Mouse (Mus musculus) small intestine, adult 2 months (tissue): ENCODE measurements around the gene Hist2h3b. TPM values are rescaled to one million over a fixed set of nuclear protein-coding genes. Genes with fewer than 3 reads are reported as not detected.
A peak's percentile ranks its signal among the peaks of the same experiment; 100 is the strongest.
"Not testable (repeated sequence)": the region's sequence is repeated elsewhere in the genome, so short reads cannot be mapped to it uniquely, and the experiment has no call there.

ENCODE experiments used
- H3K27ac ChIP-seq: fragments of 200-500 bp; 2 replicates; pipeline ENCODE4 v1.5.1; 2012; ENCODE audit warnings: low read depth, low read length, control low read depth, inconsistent platforms; ENCODE audit not compliant: insufficient read depth
- H3K27me3 ChIP-seq: fragments of 200-500 bp; 2 replicates; pipeline ENCODE4 v1.6.1; 2012; ENCODE audit warnings: mild to moderate bottlenecking, moderate library complexity, low read length, inconsistent platforms; ENCODE audit not compliant: control insufficient read depth, insufficient read depth
- H3K36me3 ChIP-seq: fragments of 200-500 bp; 2 replicates; pipeline ENCODE4 v1.6.1; 2012; ENCODE audit warnings: mild to moderate bottlenecking, low read length, control low read depth, inconsistent platforms; ENCODE audit not compliant: control insufficient read depth, insufficient read depth
- H3K4me1 ChIP-seq: fragments of 200-500 bp; 2 replicates; pipeline ENCODE4 v1.6.1; 2012; ENCODE audit warnings: low read length, inconsistent platforms, mixed read lengths; ENCODE audit not compliant: control insufficient read depth, insufficient read depth, insufficient read length
- H3K4me3 ChIP-seq: fragments of 200-500 bp; 2 replicates; pipeline ENCODE4 v1.5.1; 2012; ENCODE audit warnings: low read depth, mild to moderate bottlenecking, control low read depth, inconsistent platforms, low read length, moderate library complexity
- CTCF ChIP-seq: fragments of 200-500 bp; IDR thresholded peaks from 2 replicates; pipeline ENCODE4 v1.5.1; 2012; ENCODE audit warnings: low read depth, mild to moderate bottlenecking, control low read depth, inconsistent platforms, low read length, moderate library complexity, mixed read lengths; ENCODE audit not compliant: insufficient replicate concordance, insufficient read length; ENCODE audit errors: extremely low read depth
- POLR2A ChIP-seq: fragments of 200-500 bp; IDR thresholded peaks from 2 replicates; pipeline ENCODE4 v1.6.1; 2012; ENCODE audit warnings: low read depth, mild to moderate bottlenecking, control low read depth, inconsistent platforms, low read length, moderate library complexity
- WGBS: fragments of 180-500 bp; shearing (Covaris S2); methylation state at CpG from one replicate; pipeline ENCODE4 v1.1.7; 2018; 5-methylcytosine and 5-hydroxymethylcytosine counted together
- polyA plus RNA-seq: library from polyadenylated mRNA; depleted of rRNA; stranded (reverse); fragments of >200 nt; gene quantifications from 2 replicates; pipeline ENCODE4 v1.2.3, GENCODE M21; 2012

Hist2h3b gene
- polyA plus RNA-seq, 1 experiment = 102 TPM

- Histone ChIP-seq H3K27me3 (no peaks in the 10 kb centered on the region), H3K4me3 (peak overlapping the region; percentile 67), H3K27ac (peak overlapping the region; percentile 97), H3K4me1 (peaks cover 6% of the 10 kb centered on the region; the same call in 1 of the 2 replicates), H3K36me3 (no peaks in the 10 kb centered on the region)
- WGBS = 1% methylated on average over 27 of the region's 27 CpGs
- TF ChIP-seq POLR2A (no peak; the same call in 1 of the 2 replicates), CTCF (peak; percentile 29; the same call in 1 of the 2 replicates)
Observed at GRCm38 (mm10) chr3:96263558-96264403, 4.7 kb upstream of the Hist2h3b start.

GRCm38 (mm10) chr3:96264404-96264949, 4.0 kb upstream of the Hist2h3b start:
- WGBS = 55% methylated on average over 7 of the region's 7 CpGs
- TF ChIP-seq POLR2A (no peak), CTCF (no peak)

GRCm38 (mm10) chr3:96266132-96266710, 2.2 kb upstream of the Hist2h3b start:
- H3K27me3 ChIP-seq = no peaks in the 10 kb centered on the region
- H3K36me3 ChIP-seq = no peaks in the 10 kb centered on the region
- WGBS = 81% methylated on average over 8 of the region's 8 CpGs
- TF ChIP-seq CTCF (no peak), POLR2A (no peak)
- no peak overlapping the region for H3K4me3 ChIP-seq
- no peak overlapping the region for H3K27ac ChIP-seq
- H3K4me1 ChIP-seq = peaks cover 6% of the 10 kb centered on the region; the same call in 1 of the 2 replicates

More at GRCm38 (mm10) chr3:96264404-96264949, 4.0 kb upstream of the Hist2h3b start:
- Histone ChIP-seq H3K4me3 (no peak overlapping the region), H3K36me3 (no peaks in the 10 kb centered on the region), H3K4me1 (peaks cover 6% of the 10 kb centered on the region; the same call in 1 of the 2 replicates), H3K27ac (peak overlapping the region; percentile 97; the same call in 1 of the 2 replicates), H3K27me3 (no peaks in the 10 kb centered on the region)

DNA sequence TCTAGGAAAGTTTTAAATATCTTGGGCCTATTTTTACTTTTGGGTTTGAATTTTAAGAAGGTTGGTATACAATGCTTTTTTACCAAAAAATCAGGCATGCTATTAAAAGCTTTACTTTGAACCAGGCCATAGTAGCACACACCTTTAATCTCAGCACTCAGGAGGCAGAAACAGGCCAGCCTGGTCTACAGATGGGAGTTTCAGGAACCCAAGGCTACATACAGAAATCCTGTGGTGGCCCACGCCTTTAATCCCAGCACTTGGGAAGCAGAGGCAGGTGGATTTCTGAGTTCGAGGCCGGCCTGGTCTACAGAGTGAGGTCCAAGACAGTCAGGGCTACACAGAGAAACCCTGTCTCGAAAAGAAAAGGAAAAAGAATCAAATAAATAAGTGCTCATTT, 913 bp upstream of the Hist2h3b start:
- Histone ChIP-seq H3K27me3 (no peaks in the 10 kb centered on the region), H3K36me3 (no peaks in the 10 kb centered on the region), H3K27ac (no peak overlapping the region), H3K4me1 (peaks cover 2% of the 10 kb centered on the region; the same call in 1 of the 2 replicates), H3K4me3 (no peak overlapping the region)
- TF ChIP-seq CTCF (no peak), POLR2A (no peak)
- WGBS = 65% methylated on average over 4 of the region's 4 CpGs

DNA sequence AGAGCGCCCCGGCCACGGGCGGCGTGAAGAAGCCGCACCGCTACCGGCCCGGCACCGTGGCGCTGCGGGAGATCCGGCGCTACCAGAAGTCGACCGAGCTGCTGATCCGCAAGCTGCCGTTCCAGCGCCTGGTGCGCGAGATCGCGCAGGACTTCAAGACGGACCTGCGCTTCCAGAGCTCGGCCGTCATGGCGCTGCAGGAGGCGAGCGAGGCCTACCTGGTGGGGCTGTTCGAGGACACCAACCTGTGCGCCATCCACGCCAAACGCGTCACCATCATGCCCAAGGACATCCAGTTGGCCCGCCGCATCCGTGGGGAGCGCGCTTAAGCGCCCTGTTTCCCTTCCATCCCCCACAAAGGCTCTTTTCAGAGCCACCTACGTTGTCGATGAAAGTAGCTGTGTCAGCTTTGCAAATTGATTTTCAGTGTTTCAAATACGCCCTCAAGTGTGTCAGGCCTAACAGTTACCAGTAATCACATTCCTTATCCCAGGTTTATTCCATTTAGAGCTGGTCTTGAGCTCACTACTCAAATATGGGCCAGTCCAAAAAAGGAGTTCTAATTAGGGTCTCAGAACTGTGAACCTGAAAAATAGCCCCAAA, 423 bp downstream of the Hist2h3b start:
- not testable (repeated sequence) for H3K27me3 ChIP-seq, H3K36me3 ChIP-seq, H3K4me1 ChIP-seq
- WGBS = under 1% methylated on average over 18 of the region's 44 CpGs
- Histone ChIP-seq H3K4me3 (peak overlapping the region; percentile 66), H3K27ac (peak overlapping the region; percentile 97)

- under 1% methylated on average over 45 of the region's 45 CpGs for whole genome bisulfite sequencing
- Histone ChIP-seq H3K36me3 (no peaks in the 10 kb centered on the region), H3K27me3 (no peaks in the 10 kb centered on the region), H3K4me1 (peaks cover 2% of the 10 kb centered on the region; the same call in 1 of the 2 replicates), H3K27ac (peak within 1 kb of the TSS; percentile 97), H3K4me3 (peak within 1 kb of the TSS; percentile 68)
- no peak for TF ChIP-seq CTCF
- TF ChIP-seq POLR2A = peak; percentile 98
Observed at GRCm38 (mm10) chr3:96269511-96270474, 1.3 kb downstream of the Hist2h3b start, which contains the start of gene Hist2h2bb. Gene Hist2h2bb (plus strand): TSS chr3:96269752.
